Mouse (Mus musculus) MEL (cell line): ENCODE results near the gene Sla2.

Source experiments
- CTCF ChIP-seq, 3 experiments: IDR thresholded peaks in 2 of 3; conservative IDR thresholded peaks in 1 of 3; 2 replicates each; pipeline ENCODE4 v1.5.1; 2011 to 2012; ENCODE audit warnings: low read length in 3 of 3, low read depth in 2 of 3, mild to moderate bottlenecking in 2 of 3, improper control_type of control experiment in 1 of 3, inconsistent platforms in 1 of 3, mixed read lengths in 1 of 3, moderate library complexity in 1 of 3; ENCODE audit not compliant: control insufficient read depth in 1 of 3, insufficient read depth in 1 of 3, poor library complexity in 1 of 3, severe bottlenecking in 1 of 3
- EP300 ChIP-seq, 2 experiments: IDR thresholded peaks; 2 replicates each; pipeline ENCODE4 v1.6.1; 2011; ENCODE audit warnings: improper control_type of control experiment in 2 of 2, low read length in 2 of 2, low read depth in 1 of 2, mild to moderate bottlenecking in 1 of 2
- MAFK ChIP-seq: IDR thresholded peaks from 2 replicates; pipeline ENCODE4 v1.6.1; 2011; ENCODE audit warnings: low read depth, mild to moderate bottlenecking, low read length, improper control_type of control experiment, borderline replicate concordance
- MAX ChIP-seq: IDR thresholded peaks from 2 replicates; pipeline ENCODE4 v1.6.1; 2011; ENCODE audit warnings: low read length, improper control_type of control experiment
- MAZ ChIP-seq: IDR thresholded peaks from 2 replicates; pipeline ENCODE4 v1.6.1; 2012; ENCODE audit warnings: low read depth, mild to moderate bottlenecking, inconsistent platforms, low read length, improper control_type of control experiment
- ZC3H11A ChIP-seq: IDR thresholded peaks from 2 replicates; pipeline ENCODE4 v1.6.1; 2012; ENCODE audit warnings: low read depth, mild to moderate bottlenecking, inconsistent platforms, low read length, improper control_type of control experiment

- TF ChIP-seq CTCF (IDR thresholded peaks at IDR 0.05 in 2 of 3, conservative IDR thresholded peaks at IDR 0.05 in 1 of 3; ENCODE audit: control insufficient read depth in 1 of 3, insufficient read depth in 1 of 3, low read depth in 2 of 3, low read length in 3 of 3, poor library complexity in 1 of 3, severe bottlenecking in 1 of 3) (no peak), MAFK (no peak), ZC3H11A (no peak), MAZ (no peak), MAX (no peak), EP300 (IDR thresholded peaks at IDR 0.05; ENCODE audit: low read depth in 1 of 2, low read length in 2 of 2) (no peak)
Measured at GRCm38 (mm10) chr2:156896384-156896914, 9.5 kb upstream of the Sla2 start.
